Mouse (Mus musculus) lung, adult 18-20 months (tissue): ENCODE data around the gene Dglucy.
"Not testable (repeated sequence)": the region's sequence is repeated elsewhere in the genome, so short reads cannot be mapped to it uniquely, and the experiment has no call there.

ENCODE experiments used
- DNase-seq, 2 experiments: peaks; one replicate each; pipeline ENCODE4 v3.0.0; 2022; ENCODE audit warnings: mixed read lengths in 2 of 2

Dglucy gene

GRCm38 (mm10) chr12:100781428-100782120, 2.7 kb downstream of the Dglucy start:
- no peak for DNase-seq

GRCm38 (mm10) chr12:100784152-100784551, 5.3 kb downstream of the Dglucy start:
- no peak for DNase-seq

- DNase-seq = peak in 1 of 2 experiments; percentile 33
Observed at GRCm38 (mm10) chr12:100785344-100785743, 6.5 kb downstream of the Dglucy start.

GRCm38 (mm10) chr12:100789981-100790550, 11.2 kb downstream of the Dglucy start:
- no peak for DNase-seq

- no peak for DNase-seq
Observed at GRCm38 (mm10) chr12:100791425-100791824, 12.6 kb downstream of the Dglucy start.

DNA sequence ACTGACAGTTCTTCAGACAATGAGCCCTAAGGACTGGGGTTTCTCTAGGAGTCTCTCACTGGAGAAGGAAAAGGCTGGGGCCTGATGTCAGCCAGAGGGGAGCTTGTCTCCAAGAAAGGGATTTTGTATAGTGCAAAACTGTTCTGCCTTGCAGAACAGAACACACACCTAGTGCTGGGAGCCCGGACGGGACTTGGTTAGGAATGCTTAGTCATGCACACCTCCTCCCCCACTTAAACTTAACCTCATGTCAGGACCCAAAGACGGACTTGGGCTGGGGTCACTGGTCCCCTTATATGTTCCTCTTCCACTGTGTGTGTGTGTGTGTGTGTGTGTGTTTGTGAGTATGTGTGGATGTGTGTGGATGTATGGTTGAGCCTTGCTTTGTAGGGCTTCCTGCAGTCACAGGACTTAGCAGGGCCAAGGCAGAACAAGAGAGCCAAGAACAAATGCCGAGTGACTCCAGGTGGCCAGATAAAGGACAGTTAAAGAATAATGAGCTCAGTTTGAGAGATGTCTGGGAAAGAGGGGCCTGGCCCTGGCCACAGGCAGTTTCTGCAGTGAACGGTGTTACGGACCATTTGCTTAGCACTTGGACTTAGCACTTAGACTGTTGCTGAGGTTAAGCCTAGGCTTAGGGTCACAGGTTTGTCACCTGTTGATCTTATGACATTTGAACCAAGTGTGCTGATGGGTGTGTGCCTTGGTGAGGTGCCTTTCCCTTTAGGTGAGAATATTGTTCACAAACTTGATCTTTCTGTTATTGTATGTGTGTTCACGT, 15.8 kb downstream of the Dglucy start:
- no peak for DNase-seq

DNA sequence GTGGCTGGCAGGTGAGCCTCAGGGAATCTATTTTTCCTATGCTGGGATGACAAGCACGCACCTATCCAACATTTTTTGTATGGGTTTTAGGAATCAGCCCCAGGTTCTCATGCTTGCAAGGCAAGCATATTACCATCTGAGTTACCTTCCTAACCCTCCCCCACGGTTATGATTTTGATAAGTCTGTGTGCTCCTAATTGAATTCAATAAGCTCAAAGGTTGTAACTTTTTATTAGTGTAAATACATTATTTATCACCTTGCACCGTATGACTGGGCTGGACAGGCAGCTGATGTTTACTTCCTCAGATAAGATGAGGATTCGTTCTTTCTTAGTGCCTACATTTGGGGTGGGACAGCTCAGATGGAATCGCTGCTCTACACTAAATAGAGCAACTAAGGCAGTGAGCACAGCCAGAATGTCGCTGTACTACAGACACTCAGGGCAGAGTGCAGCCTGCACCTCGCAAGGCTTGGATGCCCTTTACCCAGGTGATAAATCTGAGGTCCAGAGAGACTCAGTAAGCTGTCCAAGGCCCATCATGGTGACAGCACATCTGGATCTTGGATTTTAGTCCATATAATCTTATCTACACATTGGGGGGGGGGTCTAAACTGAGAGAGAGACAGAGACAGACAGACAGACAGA, 16.7 kb downstream of the Dglucy start:
- no peak for DNase-seq

- DNase-seq = not testable (repeated sequence)
Observed at GRCm38 (mm10) chr12:100803391-100803790, 24.5 kb downstream of the Dglucy start.

DNA sequence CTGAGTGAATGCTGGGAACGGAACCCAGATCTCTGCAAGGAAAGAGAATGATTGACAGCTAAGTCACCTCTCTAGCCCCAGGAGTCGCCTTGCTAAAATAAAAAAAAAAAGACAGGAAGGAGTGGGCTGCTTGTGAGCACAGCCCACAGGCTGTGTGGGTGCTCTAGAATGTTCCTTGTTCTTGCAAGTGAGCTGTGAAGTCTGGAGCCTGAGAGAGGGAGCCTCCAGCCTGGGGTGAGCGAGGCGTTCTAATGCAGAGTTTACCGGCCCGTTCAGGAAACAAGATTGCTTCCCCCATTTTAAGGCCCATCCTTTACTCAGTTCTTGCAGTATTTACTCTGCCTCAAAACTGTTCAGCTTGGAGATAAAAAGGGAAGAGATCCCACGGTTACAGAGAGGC, 28.4 kb downstream of the Dglucy start:
- no peak for DNase-seq

DNA sequence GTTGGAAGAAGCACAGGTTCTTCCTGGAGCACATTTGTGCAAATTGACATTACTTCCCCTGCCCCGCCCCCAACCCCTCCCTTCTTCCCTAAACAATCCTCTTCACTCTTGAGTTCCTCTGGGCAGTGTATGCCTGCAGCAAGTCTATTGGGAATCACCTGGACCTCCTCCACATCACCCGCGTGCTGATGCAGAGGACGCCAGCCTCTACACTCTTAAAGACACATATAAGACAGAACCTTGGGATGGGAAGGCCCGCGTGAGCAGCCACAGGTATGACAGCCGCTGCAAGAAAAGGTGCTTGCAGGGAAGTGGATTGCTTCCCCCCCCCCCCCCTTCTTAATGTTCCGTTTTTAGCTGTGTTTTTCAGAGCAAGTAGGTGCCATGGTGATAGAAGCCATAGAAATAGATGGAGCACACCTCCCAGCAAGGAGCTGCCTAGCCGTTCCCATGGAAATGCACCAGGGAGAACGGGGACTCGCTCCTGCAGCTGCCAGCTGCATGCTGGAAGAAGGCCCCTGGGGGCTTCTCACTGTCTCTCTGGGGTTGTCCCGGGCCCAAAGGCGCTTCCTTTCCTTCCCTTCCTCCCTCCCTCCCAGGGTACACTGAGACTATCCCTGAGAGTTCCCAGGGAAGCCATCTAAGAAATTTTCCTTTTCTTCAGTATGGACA, 29.9 kb downstream of the Dglucy start:
- DNase-seq = no peak

DNA sequence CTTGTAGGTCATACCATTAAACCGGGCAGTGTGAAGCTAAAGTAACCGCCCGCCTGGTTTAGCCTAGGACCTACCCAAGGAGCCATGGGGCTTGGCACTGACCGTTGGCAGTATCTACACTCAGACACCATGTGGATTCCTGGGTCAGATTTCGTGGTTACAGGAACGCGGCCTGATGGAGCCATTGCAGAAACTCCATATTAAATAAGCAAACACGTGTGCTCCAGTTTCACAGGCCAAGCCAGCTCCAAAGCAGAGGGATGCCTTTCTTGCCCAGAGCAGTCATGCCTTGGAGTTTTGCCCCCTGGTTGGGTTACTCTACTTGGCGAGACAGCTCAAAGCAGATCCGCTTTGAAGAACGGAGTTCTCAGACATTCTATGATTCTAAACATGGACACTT, 31.7 kb downstream of the Dglucy start:
- no peak for DNase-seq

DNA sequence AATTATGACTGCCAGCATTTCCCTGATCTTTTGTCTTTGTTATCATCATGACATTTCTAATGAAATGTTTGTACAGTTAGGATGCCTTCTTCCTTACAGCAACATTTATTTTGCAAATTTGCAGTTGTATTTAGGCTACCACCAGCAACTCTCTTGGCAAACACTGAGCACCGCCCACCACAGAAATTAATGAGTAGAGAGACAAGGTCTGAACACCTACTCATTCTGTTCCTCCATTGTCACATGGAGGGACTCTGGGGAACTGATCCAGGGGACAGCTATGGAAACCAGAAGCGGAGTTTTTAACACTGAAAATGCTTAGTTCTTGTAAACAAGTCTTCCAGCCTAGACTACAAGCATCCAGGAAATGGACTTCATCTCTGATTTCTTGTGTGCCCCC, 35.0 kb downstream of the Dglucy start:
- DNase-seq = no peak

DNA sequence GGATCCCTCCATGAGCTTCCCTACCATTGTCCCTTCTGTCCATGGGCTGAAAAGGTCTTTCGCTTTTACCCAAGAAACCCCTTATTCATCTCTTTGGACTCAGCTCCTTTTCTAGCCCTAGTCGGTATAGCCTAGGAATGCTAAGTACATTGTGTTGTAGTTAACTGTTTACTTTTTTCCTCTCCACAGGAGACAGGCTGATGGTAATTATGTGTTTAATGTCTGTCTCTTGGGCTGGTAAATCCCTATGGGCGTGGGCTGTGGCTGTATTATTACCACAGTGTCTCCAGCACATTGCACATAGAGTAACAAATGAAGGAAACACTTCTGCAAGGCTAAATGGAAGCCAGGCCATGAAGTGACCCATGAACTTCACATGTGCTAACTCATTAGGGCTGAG, 35.8 kb downstream of the Dglucy start:
- no peak for DNase-seq

DNA sequence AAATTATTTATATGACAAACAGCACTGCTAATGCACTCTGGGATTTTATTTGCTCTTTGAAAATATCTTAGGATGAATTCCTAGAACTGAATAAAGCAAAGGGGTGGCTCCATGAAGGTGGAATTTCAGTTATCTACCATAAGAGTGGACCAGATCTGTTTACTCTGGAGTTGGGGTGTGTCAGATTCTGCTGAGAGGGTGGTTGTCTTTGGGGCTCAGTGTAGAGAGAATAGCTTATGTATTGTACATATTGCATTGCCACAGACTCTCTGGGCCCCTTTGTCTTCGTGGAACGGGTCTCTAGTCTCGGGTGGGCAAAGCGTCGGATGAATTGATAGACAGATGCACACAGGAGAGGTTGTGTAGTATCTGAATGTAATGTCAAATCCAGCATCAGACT, 38.0 kb downstream of the Dglucy start:
- DNase-seq = no peak

- peak in 1 of 2 experiments; percentile 9 for DNase-seq
Observed at GRCm38 (mm10) chr12:100819965-100820364, 41.1 kb downstream of the Dglucy start.

GRCm38 (mm10) chr12:100831021-100831420, 52.2 kb downstream of the Dglucy start:
- no peak for DNase-seq

DNA sequence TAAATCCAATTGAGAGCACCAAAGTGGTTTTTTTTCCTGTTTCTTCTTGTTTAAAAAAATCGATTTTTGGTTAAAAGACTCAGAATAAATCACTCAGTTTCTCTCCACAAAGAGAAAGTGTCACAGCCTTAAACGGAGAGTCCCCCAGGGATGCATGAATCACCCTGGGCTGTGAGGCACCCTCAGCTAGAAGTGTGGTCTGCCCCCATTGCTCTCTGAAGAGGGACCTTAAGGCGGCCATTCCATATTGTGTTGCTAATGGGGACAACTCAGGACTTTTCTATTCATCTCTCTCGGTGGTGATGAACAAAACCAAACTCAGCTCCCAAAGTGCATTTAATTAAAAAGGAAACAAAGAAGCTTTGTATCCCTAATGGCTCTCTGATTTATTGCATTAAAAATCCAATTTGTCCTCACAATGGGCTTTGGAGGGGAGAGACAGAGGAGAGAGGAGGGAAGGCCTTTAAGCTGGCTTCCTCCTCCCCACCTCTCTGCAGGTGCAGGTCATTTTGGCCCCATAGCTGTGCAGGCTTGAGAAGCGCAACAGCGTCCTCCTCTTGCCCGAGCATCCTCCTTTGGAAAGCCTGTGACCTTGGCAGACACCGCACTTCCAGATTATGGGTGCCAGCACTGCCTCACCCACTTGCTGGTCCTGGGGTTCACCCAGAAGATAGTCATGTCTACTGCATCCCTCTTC, 52.9 kb downstream of the Dglucy start:
- DNase-seq = no peak

GRCm38 (mm10) chr12:100837208-100837607, 58.4 kb downstream of the Dglucy start:
- DNase-seq = peak in 1 of 2 experiments; percentile 12

GRCm38 (mm10) chr12:100839079-100839600, 60.3 kb downstream of the Dglucy start:
- DNase-seq = peak; percentile 11 to 15

DNA sequence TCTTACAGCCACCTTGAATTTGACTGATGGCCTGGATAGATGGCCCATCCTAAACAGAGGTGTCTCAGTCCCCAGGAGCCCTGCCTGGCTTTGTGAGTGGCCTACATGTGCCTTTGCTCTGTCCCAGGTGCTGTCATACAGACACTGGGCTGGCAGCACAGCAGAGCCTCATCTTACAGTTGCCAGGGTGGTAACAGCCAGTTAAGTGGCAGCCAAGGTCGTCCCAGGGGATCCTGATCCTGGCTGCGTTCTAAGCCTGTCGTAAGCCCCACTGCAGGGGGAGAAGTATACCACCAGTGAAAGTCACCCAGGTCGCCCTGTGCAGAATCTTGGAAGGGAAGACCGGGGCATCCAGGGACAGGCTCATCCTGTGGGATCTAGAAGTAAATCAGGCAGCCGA, 61.1 kb downstream of the Dglucy start:
- no peak for DNase-seq

GRCm38 (mm10) chr12:100841211-100841792, 62.4 kb downstream of the Dglucy start:
- peak; percentile 74 to 80 for DNase-seq

DNA sequence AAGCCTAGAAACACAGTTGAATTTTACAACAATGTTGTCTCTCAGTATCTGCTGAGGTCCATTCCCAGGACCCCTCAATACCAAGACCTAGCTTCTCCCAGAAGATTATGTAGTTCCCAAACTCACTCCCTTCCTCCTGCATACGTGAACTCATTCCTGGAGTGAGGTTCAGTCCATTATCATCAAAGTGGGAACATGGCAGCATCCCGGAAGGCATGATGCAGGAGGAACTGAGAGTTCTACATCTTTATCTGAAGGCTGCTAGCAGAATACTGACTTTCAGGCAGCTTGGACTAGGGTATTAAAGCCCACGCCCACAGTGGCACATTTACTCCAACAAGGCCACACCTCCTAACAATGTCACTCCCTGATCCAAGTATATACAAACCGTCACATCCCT, 64.3 kb downstream of the Dglucy start:
- DNase-seq = no peak
